Mouse (Mus musculus) adrenal gland, adult (tissue): ENCODE results near the gene Cd55.
"Not testable (repeated sequence)": the region's sequence is repeated elsewhere in the genome, so short reads cannot be mapped to it uniquely, and the experiment has no call there.

Experiments
- DNase-seq, 2 experiments: peaks; one replicate each; pipeline ENCODE4 v3.0.0; 2022 to 2023; ENCODE audit warnings: low spot score in 1 of 2; ENCODE audit not compliant: inconsistent age in 2 of 2

Gene Cd55

GRCm38 (mm10) chr1:130462084-130462861 is at the start of gene Cd55:
TSS of gene Cd55 (minus strand) at chr1:130462744.
- peak; percentile 84 to 95 for DNase-seq

GRCm38 (mm10) chr1:130511823-130512370 is 49.4 kb upstream of the Cd55 start:
- peak in 1 of 2 experiments; percentile 32 for DNase-seq

GRCm38 (mm10) chr1:130508957-130509350 is 46.4 kb upstream of the Cd55 start:
- DNase-seq: no peak

- DNase-seq: no peak
These were observed 45.7 kb upstream of the Cd55 start for GRCm38 (mm10) chr1:130508030-130508956.

DNA sequence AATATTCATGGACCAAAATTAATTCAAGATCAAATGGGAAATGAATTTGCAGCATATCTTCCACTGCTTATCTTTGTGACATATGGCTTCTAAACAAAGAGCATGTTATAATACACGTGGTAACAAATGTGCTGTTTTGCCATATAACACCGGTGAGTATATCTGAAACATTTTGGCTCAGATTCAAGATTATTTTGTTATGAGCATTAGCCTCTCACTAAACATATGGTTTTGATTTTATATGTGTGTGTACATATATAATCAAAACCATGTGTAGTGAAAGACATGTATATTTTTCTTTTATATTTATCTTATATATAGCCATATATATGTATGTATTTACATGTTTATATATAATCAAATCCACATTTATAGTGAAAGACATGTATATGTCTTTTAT is 44.9 kb upstream of the Cd55 start:
- DNase-seq: no peak

DNA sequence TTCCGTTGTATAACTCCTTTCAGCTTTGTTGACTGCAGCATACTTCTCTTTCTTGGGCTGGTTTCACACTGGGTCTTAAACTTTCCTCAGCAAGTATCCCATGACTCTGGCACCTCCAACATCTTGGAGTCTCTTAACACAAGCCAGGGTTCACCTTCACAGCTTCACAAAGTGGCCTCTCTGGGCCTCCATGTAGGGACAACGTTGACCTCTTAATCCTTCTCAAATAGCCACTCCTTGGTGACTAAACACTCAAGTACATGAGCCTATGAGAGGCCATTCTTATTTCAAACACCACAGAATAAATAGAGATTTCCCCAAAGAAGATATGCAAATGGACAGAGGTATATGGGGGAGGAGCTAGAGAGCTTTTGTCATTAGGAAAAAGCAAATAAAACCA is 37.4 kb upstream of the Cd55 start:
- DNase-seq: no peak

GRCm38 (mm10) chr1:130498331-130498730 is 35.8 kb upstream of the Cd55 start:
- DNase-seq: no peak

DNA sequence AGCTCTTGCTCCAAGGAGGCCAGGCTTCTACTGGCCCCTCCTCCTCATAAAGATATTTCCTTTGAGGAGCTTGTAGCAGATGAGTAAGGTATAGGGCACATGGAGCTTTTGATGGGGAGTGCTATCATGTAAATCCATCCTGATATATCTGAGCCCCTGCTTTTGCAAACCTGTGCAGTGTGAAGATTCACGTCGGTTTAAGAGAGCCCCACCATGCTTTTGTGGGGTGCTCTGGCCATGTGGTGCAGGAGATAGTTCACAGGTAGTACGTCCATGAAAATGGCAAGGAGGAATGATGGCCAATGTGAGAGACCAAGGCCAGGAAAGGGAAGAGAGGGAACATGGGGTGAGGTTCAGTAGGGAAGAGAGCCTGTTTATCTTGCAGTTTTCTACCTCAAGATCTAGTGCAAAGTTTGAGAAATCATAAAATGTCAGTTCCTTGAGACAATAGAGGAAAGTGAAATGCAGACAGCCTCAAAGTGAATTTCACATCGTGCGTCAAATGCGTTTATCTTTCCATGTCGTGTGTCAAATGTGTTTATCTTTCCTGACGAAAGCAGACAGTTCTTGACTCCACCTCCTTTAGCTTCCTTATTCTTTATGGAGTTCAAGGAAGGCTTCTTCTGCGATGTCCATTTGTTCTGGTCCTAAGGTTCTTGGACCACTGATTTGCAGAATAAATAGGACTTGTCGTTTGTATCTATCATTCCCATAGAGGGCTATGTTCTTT is 24.4 kb upstream of the Cd55 start:
- no peak for DNase-seq

DNA sequence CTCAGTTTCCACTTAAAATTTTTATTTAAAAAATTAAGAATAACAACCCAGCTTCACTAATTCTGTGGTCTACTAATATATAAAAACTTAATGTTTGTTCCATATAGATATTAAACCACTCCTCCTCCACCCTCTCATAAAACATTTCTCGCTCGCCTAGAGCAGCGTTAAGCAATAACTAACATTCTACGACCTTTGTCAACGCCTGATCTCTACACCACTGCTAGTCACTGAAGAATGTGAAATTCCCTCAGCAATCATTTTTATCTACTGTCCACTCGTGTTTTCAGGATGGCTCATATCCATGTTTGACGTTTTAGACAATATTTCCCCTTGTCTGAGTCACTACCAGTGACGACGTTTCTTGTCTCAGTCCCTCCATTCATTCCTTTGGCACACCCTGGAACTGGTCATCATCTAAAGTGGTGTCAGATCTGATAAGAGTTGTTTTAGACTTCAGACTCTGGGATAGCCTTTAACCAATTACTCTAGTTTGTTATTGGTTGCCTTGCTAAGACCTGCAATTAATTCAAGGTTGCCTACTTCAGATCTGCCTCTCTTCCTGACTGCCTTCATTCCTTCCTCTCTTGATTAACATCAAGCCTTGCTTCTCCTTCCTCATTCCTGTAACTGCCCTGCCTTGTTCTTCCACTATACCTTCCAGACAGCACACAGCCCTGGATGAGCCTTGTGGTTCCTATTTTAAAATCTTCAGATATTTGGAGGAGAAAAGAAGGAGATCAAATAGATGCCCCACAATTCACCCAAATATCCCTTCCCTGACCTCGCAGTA is 23.5 kb upstream of the Cd55 start:
- DNase-seq: peak; percentile 13 to 62

DNA sequence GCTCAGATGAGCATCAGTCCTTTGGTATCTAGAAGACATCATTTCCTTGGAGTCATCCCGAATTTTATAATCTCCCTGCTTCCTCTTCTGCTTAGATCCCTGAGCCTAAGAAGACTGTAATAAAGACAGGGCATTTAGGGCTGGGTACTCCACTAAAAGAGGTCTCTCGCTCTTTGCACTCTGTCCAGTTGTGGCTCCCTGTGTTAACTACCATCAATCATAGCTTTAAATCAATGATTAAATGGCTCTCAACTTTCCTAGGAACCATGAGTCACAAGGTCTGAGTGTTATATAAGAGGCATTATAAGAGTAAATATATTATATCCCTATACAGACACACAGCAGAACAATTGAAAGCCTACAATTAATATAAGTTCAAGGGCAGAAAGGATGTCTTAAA is 22.8 kb upstream of the Cd55 start:
- DNase-seq: peak in 1 of 2 experiments; percentile 30

GRCm38 (mm10) chr1:130474936-130475335 is 12.4 kb upstream of the Cd55 start:
- no peak for DNase-seq

DNA sequence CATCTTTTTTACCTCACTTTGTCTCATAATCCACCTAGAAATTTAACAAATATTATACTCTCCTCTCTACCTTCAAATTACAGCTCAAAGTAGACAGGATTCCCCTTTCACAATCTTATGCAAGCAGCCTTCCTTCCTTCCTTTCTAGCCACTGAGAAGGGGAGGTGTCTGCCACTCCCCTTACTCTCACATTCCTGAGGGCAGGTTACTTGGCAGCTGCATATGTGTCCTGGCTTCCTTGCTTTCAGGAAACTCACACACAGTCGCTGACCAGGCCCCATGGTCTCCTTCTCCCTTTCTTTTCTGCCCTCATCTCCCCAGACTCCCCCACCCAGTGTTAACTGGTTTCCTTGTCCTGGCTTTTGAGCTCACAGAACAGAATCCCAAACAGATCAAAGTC is 11.7 kb upstream of the Cd55 start:
- no peak for DNase-seq

DNA sequence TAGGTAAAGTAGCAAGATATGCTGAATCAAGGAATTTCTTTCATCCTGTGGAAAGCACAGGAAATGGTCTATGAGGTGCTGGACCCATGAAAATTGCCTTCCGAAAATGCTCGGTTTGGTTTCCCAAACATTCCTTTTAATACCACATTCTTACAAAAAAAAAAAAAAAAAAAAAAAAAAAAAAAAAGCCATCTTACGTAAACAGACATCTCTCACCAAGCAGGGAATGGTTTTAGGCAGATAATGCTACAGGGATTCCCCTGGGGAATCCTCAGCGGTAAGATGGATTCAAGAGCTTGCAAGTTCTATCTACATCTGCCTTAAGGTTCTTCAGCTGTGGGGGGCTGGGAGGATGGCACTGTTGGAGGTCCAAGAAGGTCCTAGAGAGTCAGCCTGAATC is 7.5 kb upstream of the Cd55 start:
- no peak for DNase-seq

- DNase-seq: no peak
These were observed 4.9 kb upstream of the Cd55 start for GRCm38 (mm10) chr1:130467453-130467852.

DNA sequence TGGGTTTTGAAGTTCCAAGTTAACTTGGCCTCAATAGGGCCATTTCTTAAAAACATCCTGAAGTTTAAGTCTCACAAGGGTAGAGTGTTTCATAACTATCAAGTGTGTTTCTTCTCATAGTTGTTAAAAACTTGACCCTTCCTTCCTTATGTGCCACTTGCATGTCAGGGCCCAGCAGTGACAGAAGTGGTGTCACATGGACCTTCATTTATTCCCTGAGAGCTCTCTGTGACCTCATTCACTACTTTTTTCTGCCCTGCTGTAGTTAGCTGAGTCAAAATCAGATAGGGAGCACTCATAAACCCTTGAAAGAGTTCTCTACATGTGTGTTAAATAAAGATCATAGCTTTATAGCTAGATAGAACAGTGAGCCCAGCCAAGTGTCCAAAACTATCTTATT is 1.6 kb upstream of the Cd55 start:
- no peak for DNase-seq

GRCm38 (mm10) chr1:130462867-130463266 is 323 bp upstream of the Cd55 start:
- no peak for DNase-seq

DNA sequence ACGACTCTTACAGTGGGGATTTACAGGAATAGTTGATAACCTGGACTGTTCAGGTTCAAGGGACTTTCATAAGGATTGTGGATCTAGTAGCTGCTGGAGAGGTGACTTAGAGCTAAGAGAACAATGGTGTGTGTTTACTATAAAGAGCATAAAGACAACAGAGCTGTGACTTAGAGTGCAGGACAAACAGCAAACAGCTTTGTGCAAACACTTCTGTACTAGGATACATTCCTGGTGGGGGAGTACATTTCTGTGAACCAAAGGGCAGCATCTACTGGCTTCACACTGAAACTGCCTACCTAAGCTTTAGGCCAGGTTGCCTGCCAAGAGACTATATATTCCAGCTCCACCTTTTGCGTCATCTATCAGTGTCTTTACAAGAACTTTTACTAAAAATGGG is 7.4 kb downstream of the Cd55 start:
- DNase-seq: no peak

DNA sequence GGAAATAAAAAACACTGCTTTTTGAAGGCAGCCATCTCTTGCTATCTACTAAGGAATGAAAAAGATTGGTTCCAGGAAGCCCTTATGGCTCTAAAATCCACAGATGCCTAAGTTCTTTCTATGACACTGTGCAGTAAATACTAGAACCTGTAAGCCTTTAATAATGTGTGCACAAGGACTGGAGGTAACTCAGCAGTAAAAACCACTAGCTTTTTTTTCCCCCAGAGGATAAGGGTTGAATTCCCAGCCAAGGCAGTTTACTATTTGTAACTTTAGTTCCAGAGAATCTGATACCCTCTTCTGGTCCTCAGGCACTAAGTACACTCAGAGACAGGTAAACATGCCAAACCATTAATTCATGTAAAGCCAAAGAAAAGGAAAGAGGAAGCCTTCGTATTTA is 19.6 kb downstream of the Cd55 start:
- not testable (repeated sequence) for DNase-seq

- no peak for DNase-seq
These were observed 31.6 kb downstream of the Cd55 start for GRCm38 (mm10) chr1:130430920-130431319.

GRCm38 (mm10) chr1:130428667-130429066 is 33.9 kb downstream of the Cd55 start:
- DNase-seq: not testable (repeated sequence)
